Mouse (Mus musculus) kidney, embryonic 15.5 days (tissue): ENCODE measurements around the gene Apobec3. TPM values are rescaled to one million over a fixed set of nuclear protein-coding genes. Genes with fewer than 3 reads are reported as not detected.

ENCODE experiments used
- ATAC-seq: fragments of 200-750 bp; cut with Nextera tagmentation; replicated peaks from 2 replicates; pipeline ENCODE4 v1.8.0; 2017; ENCODE audit warnings: moderate TSS enrichment; ENCODE audit not compliant: low FRiP score
- H3K27ac ChIP-seq: fragments of 300-500 bp; sonication (generic); 2 replicates; pipeline ENCODE4 v1.5.1; 2015; ENCODE audit warnings: mild to moderate bottlenecking, inconsistent platforms
- H3K27me3 ChIP-seq: fragments of 300-500 bp; sonication (generic); 2 replicates; pipeline ENCODE4 v1.6.1; 2015; ENCODE audit warnings: inconsistent platforms
- H3K36me3 ChIP-seq: fragments of 300-500 bp; sonication (generic); 2 replicates; pipeline ENCODE4 v1.6.1; 2015; ENCODE audit warnings: inconsistent platforms
- H3K4me1 ChIP-seq: fragments of 300-500 bp; sonication (generic); 2 replicates; pipeline ENCODE4 v1.6.1; 2015; ENCODE audit warnings: inconsistent platforms
- H3K4me2 ChIP-seq: fragments of 300-500 bp; sonication (generic); 2 replicates; pipeline ENCODE4 v1.6.1; 2015; ENCODE audit warnings: moderate library complexity, mild to moderate bottlenecking, inconsistent platforms
- H3K4me3 ChIP-seq: fragments of 300-500 bp; sonication (generic); replicated peaks from 2 replicates; pipeline ENCODE4 v1.5.1; 2015; ENCODE audit warnings: mild to moderate bottlenecking, inconsistent platforms
- H3K9ac ChIP-seq: fragments of 300-500 bp; sonication (generic); 2 replicates; pipeline ENCODE4 v1.6.1; 2015; ENCODE audit warnings: mild to moderate bottlenecking, inconsistent platforms
- H3K9me3 ChIP-seq: fragments of 300-500 bp; sonication (generic); replicated peaks from 2 replicates; pipeline ENCODE4 v1.6.1; 2016; ENCODE audit warnings: inconsistent platforms
- WGBS: fragments of 180-500 bp; shearing (Covaris S2); methylation state at CpG from one replicate; pipeline ENCODE4 v1.1.7; 2015; ENCODE audit warnings: mixed read lengths; 5-methylcytosine and 5-hydroxymethylcytosine counted together
- polyA plus RNA-seq: library from polyadenylated mRNA; unstranded; fragments of >200 nt; fragmentation: Nextera tagmentation; extraction: Ambion mirVana; gene quantifications from 2 replicates; pipeline ENCODE4 v1.2.1, GENCODE M21; 2015

Gene Apobec3
- polyA plus RNA-seq, 1 experiment from 2014 or later = 29.3 TPM

DNA sequence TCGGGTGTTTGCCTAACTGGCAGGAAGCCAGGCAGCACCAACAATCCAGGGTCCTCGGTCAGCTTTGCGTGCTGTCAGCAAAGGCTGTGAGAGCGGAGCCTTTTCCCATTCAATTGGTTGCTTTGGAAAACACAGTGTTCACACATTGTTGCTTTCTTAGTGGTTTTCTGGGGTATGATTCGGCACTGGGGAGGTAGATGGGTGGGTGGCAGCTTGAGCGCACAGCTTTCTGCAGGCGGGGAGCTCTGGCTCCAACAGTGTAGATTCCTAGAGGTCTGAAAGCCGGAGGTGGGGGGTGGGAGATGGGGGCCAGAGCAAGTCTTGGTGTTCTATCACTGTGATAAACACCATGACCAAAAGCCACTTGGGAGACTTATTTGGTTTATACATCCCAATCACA lies 19.9 kb downstream of the Apobec3 start:
- no peak for ATAC-seq
- 0 out of 2 replicates have a peak, but pooled peaks cover 3% of the 10 kb centered on the region for H3K36me3 ChIP-seq
- H3K9me3 ChIP-seq = no peaks in the 10 kb centered on the region
- no peak overlapping the region for H3K4me2 ChIP-seq
- WGBS = 83% methylated on average over 8 of the region's 8 CpGs
- H3K9ac ChIP-seq = no peak overlapping the region
- no peaks in the 10 kb centered on the region for H3K4me1 ChIP-seq
- H3K4me3 ChIP-seq = no peak overlapping the region
- 0 out of 2 replicates have a peak, but pooled peaks cover 2% of the 10 kb centered on the region for H3K27me3 ChIP-seq
- H3K27ac ChIP-seq = no peak overlapping the region

DNA sequence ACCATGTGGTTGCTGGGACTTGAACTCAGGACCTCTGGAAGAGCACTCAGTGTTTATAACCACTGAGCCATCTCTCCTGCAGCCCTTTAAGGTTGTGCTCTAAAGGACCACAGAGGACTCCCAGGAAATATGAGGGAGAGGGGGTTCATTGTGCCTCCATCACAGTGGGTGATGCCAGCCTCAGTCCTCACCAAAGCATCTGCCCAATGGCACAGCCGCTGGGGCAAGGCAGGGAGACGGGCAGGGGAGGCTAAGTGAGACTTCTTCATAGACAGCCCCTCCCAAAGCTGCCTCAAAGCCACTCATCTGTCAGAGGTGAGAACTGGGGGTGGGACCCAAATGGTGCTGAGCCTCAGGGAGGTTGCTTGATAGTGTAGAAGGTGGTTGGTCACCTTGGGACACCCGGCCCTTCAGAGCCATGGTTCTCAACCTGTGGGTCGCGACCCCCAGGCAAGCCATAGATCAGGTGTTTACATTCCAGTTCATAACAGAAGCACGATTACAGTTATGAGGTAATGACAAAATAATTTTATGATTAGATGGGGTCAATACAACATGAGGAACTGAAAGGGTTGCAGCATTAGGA lies 22.4 kb downstream of the Apobec3 start:
- WGBS = 84% methylated on average over 6 of the region's 6 CpGs
- H3K4me3 ChIP-seq = no peak overlapping the region
- no peaks in the 10 kb centered on the region for H3K27me3 ChIP-seq
- ATAC-seq = no peak
- H3K9me3 ChIP-seq = no peaks in the 10 kb centered on the region
- H3K4me1 ChIP-seq = no peaks in the 10 kb centered on the region
- no peak overlapping the region for H3K27ac ChIP-seq
- no peak overlapping the region for H3K9ac ChIP-seq
- no peak overlapping the region for H3K4me2 ChIP-seq
- no peaks in the 10 kb centered on the region for H3K36me3 ChIP-seq

GRCm38 (mm10) chr15:79914357-79914756 lies 22.9 kb downstream of the Apobec3 start:
- Histone ChIP-seq H3K27ac (no peak overlapping the region), H3K9me3 (no peaks in the 10 kb centered on the region), H3K9ac (no peak overlapping the region), H3K27me3 (no peaks in the 10 kb centered on the region), H3K4me2 (no peak overlapping the region), H3K36me3 (no peaks in the 10 kb centered on the region), H3K4me1 (no peaks in the 10 kb centered on the region), H3K4me3 (no peak overlapping the region)
- no peak for ATAC-seq
- 75% methylated on average over 3 of the region's 3 CpGs for WGBS

- Histone ChIP-seq H3K27me3 (no peaks in the 10 kb centered on the region), H3K9ac (no peak overlapping the region), H3K9me3 (no peaks in the 10 kb centered on the region), H3K4me3 (no peak overlapping the region), H3K27ac (no peak overlapping the region), H3K36me3 (no peaks in the 10 kb centered on the region), H3K4me2 (no peak overlapping the region), H3K4me1 (no peaks in the 10 kb centered on the region)
- ATAC-seq = no peak
- WGBS = 74% methylated on average over 5 of the region's 5 CpGs
Measured at GRCm38 (mm10) chr15:79916150-79916549, 24.7 kb downstream of the Apobec3 start.

DNA sequence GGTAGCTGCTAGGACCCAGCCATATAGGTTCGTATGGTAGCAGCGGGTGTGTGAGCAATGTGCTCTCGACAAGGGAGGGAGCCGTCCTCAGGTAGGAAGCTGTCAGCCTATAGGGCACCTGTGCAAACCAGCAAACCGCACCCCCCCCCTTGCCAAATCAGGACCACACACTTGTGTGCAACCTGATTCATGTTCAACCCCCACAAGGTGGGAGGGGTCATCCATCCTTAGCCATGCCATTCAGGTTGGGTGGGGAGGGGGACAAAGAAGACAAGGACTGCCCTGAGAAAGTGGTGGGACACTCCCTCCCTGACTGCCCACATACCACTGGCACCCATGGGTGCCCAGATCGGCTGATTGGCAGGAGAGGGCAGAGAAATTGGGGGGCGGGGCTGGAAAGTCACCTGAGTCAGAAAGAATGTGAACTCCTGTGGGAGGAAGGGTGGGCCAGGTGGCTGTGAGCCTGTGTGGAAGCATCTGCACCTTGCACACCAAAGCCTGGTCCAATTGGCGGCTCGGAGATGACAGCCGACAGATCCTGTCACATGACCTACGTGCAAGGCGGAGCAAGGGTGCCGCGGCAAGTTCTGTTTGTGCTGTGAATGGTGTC lies 25.8 kb downstream of the Apobec3 start:
- Histone ChIP-seq H3K4me3 (no peak overlapping the region), H3K27me3 (no peaks in the 10 kb centered on the region), H3K9ac (no peak overlapping the region), H3K27ac (no peak overlapping the region), H3K9me3 (no peaks in the 10 kb centered on the region), H3K4me2 (no peak overlapping the region), H3K4me1 (no peaks in the 10 kb centered on the region), H3K36me3 (no peaks in the 10 kb centered on the region)
- 92% methylated on average over 14 of the region's 14 CpGs for WGBS
- ATAC-seq = no peak

- Histone ChIP-seq H3K4me2 (no peak overlapping the region), H3K27me3 (no peaks in the 10 kb centered on the region), H3K4me1 (no peaks in the 10 kb centered on the region), H3K27ac (no peak overlapping the region), H3K4me3 (no peak overlapping the region), H3K36me3 (no peaks in the 10 kb centered on the region), H3K9me3 (no peaks in the 10 kb centered on the region), H3K9ac (no peak overlapping the region)
- no peak for ATAC-seq
- 88% methylated on average over 16 of the region's 16 CpGs for WGBS
Measured at GRCm38 (mm10) chr15:79918485-79918884, 27.0 kb downstream of the Apobec3 start.

DNA sequence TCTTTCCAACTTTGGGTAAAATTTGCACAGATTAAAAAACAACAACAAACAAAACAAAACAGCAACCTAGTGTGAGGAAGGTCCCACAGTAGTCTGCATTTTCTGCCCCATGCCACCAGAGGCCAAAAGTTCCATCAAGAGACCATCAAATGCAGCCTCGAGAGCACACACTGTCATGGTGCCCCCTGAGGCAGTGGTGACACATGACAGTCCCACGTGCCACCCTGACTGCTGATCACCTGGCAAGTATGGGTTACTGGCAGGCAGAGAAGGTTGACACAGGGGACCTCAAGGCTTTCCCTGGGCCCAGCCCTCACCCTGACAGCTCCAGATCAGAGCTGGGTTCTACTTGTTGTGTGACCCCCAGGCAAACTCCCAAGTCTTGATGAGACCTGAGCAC lies 28.3 kb downstream of the Apobec3 start:
- no peaks in the 10 kb centered on the region for H3K27me3 ChIP-seq
- no peaks in the 10 kb centered on the region for H3K4me1 ChIP-seq
- no peak for ATAC-seq
- H3K4me3 ChIP-seq = no peak overlapping the region
- H3K4me2 ChIP-seq = no peak overlapping the region
- H3K9ac ChIP-seq = no peak overlapping the region
- H3K9me3 ChIP-seq = no peaks in the 10 kb centered on the region
- H3K27ac ChIP-seq = no peak overlapping the region
- no peaks in the 10 kb centered on the region for H3K36me3 ChIP-seq
- 41% methylated on average over 2 of the region's 2 CpGs for WGBS

GRCm38 (mm10) chr15:79926856-79927416 lies 35.5 kb downstream of the Apobec3 start:
- no peaks in the 10 kb centered on the region for H3K36me3 ChIP-seq
- H3K27me3 ChIP-seq = peaks cover 19% of the 10 kb centered on the region
- peak overlapping the region; percentile 78 for H3K27ac ChIP-seq
- peak overlapping the region; percentile 84 for H3K4me2 ChIP-seq
- peak overlapping the region; percentile 64 for H3K4me3 ChIP-seq
- peak overlapping the region; percentile 35; the same call in 1 of the 2 replicates for H3K9ac ChIP-seq
- no peaks in the 10 kb centered on the region for H3K9me3 ChIP-seq
- H3K4me1 ChIP-seq = peaks cover 23% of the 10 kb centered on the region
- ATAC-seq = no peak
- 74% methylated on average over 11 of the region's 11 CpGs for WGBS

GRCm38 (mm10) chr15:79927637-79928122 lies 36.2 kb downstream of the Apobec3 start:
- Histone ChIP-seq H3K4me1 (peaks cover 30% of the 10 kb centered on the region), H3K27me3 (peaks cover 26% of the 10 kb centered on the region), H3K4me2 (peak overlapping the region; percentile 84), H3K4me3 (peak overlapping the region; percentile 64), H3K9me3 (no peaks in the 10 kb centered on the region), H3K27ac (peak overlapping the region; percentile 78), H3K36me3 (no peaks in the 10 kb centered on the region), H3K9ac (peak overlapping the region; percentile 56)
- WGBS = under 1% methylated on average over 29 of the region's 29 CpGs
- ATAC-seq = peak; percentile 89

DNA sequence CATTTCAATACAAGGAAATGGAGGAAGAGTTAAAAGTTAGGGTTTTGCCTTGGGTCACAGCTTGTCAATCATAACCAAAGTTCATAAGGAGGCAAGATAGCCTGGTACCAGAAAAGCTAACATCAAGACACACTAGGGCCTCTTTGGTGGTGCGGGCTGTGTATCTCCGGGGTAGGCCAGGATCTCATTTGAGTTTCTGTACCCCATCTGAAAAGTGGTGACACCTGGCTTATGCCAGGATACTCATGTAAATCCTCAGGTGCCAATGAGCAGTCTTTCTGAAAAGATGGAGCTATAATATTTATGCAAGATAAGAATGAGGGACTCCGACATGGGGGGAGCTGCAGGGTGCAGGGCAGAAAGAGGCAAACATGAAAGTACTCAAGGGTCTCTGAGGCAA lies 36.9 kb downstream of the Apobec3 start:
- peak overlapping the region; percentile 56; the same call in 1 of the 2 replicates for H3K9ac ChIP-seq
- ATAC-seq = no peak
- H3K4me3 ChIP-seq = peak overlapping the region; percentile 64
- H3K27me3 ChIP-seq = peaks cover 32% of the 10 kb centered on the region
- H3K9me3 ChIP-seq = no peaks in the 10 kb centered on the region
- H3K4me2 ChIP-seq = peak overlapping the region; percentile 84
- 90% methylated on average over 3 of the region's 3 CpGs for WGBS
- peaks cover 36% of the 10 kb centered on the region for H3K4me1 ChIP-seq
- peak overlapping the region; percentile 60; the same call in 1 of the 2 replicates for H3K27ac ChIP-seq
- H3K36me3 ChIP-seq = no peaks in the 10 kb centered on the region

GRCm38 (mm10) chr15:79928736-79929135 lies 37.3 kb downstream of the Apobec3 start:
- Histone ChIP-seq H3K4me1 (peaks cover 40% of the 10 kb centered on the region), H3K9me3 (no peaks in the 10 kb centered on the region), H3K27ac (no peak overlapping the region), H3K4me2 (no peak overlapping the region), H3K9ac (no peak overlapping the region), H3K27me3 (peaks cover 37% of the 10 kb centered on the region), H3K4me3 (no peak overlapping the region), H3K36me3 (no peaks in the 10 kb centered on the region)
- no peak for ATAC-seq
- WGBS = 77% methylated on average over 2 of the region's 2 CpGs

GRCm38 (mm10) chr15:79929734-79930133 lies 38.3 kb downstream of the Apobec3 start:
- Histone ChIP-seq H3K9me3 (no peaks in the 10 kb centered on the region), H3K4me3 (no peak overlapping the region), H3K27ac (no peak overlapping the region), H3K27me3 (peaks cover 47% of the 10 kb centered on the region), H3K9ac (no peak overlapping the region), H3K4me1 (peaks cover 50% of the 10 kb centered on the region), H3K36me3 (no peaks in the 10 kb centered on the region), H3K4me2 (no peak overlapping the region)
- ATAC-seq = no peak
- 89% methylated on average over 3 of the region's 3 CpGs for WGBS
